Mouse (Mus musculus) small intestine, adult 2 months (tissue): ENCODE results near the gene Dock2.

Experiments used
- CTCF ChIP-seq: fragments of 200-500 bp; IDR thresholded peaks from 2 replicates; pipeline ENCODE4 v1.5.1; 2012; ENCODE audit warnings: low read depth, mild to moderate bottlenecking, control low read depth, inconsistent platforms, low read length, moderate library complexity, mixed read lengths; ENCODE audit not compliant: insufficient replicate concordance, insufficient read length; ENCODE audit errors: extremely low read depth
- POLR2A ChIP-seq: fragments of 200-500 bp; IDR thresholded peaks from 2 replicates; pipeline ENCODE4 v1.6.1; 2012; ENCODE audit warnings: low read depth, mild to moderate bottlenecking, control low read depth, inconsistent platforms, low read length, moderate library complexity

- TF ChIP-seq CTCF (no peak), POLR2A (no peak)
Observed at GRCm38 (mm10) chr11:34489548-34489947, 294.1 kb downstream of the Dock2 start.
